ENCODE assay signal across 13 mouse cellular contexts in the genomic region with DNA sequence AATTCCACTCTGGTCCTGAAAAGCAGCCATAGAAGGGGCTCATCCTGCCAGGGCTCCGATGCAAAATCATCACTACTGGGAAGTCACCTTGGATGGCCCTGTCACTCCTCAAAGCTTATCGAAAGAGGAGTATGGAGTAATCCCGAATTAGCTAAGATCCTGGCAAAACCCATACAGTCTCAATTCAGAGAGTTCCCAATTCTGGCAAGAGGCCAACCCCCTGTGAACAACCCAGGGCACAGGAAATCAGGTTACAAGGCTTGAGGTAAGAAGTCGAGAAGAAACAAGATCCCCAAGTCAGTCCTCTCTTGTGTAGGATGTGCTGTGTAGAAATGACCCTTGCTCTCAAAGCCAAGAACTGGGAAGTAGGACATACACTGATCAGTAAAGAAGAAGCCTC. TPM values are rescaled to one million over a fixed set of nuclear protein-coding genes. Genes with fewer than 3 reads are reported as not detected.
DNase-seq lines count a peak whose midpoint lies in the region; ATAC-seq lines count a peak whose summit lies in the region.
"Had no signal": no experiment of that assay in that cellular context is flagged by ENCODE, and none has a peak within 500 bp of the region (broad histone marks: within the 10 kb centered on the region; RNA-seq: fewer than 3 reads in every experiment).

No protein-coding gene starts in this region.

- peak; percentile 11 for ATAC-seq in activated CD4-positive, CD25-positive, alpha-beta regulatory T cell, adult 4 months
- ATAC-seq: forebrain, postnatal 0 days; Patski had no signal

- peak; percentile 72 for DNase-seq in adrenal gland, postnatal 14 days
- DNase-seq in adrenal gland, postnatal 25 days = no peak
- peak; percentile 38 for DNase-seq in kidney, postnatal 14 days
- DNase-seq in kidney, adult 18-20 months = no peak
- peak; percentile 82 for DNase-seq in induced T-regulatory cell, adult 2 months (ENCODE audit: low read depth)
- DNase-seq in Muller cell, postnatal 12 days (ENCODE audit: inconsistent ontology term) = no peak
- no peak for DNase-seq in right cerebral cortex, postnatal 14 days
- DNase-seq: forebrain, postnatal 0 days; layer of hippocampus, adult 9-11 months; lung, adult 2 months; thymus, adult 18-20 months had no signal

RNA-seq across cellular contexts. Expression of gene Cyth1, which starts 5.9 kb away (rescaled TPM):
- total RNA-seq in adrenal gland, postnatal 14 days (2021) = 48.7 and 60.8 TPM in 2 replicates
- total RNA-seq in adrenal gland, postnatal 25 days (2021) = 28.9 and 42.2 TPM in 2 replicates
- 10 to 100 TPM; 50.1 to 73.2 TPM for polyA plus RNA-seq in activated CD4-positive, CD25-positive, alpha-beta regulatory T cell, adult 4 months (2017; shearing (Covaris generic))

RNA-seq across cellular contexts. Expression of gene Usp36, which starts 47.5 kb away (rescaled TPM):
- total RNA-seq in adrenal gland, postnatal 14 days (2021) = 23.0 and 24.2 TPM in 2 replicates
- 23.1 and 25.0 TPM in 2 replicates for total RNA-seq in adrenal gland, postnatal 25 days (2021)
- 10 to 100 TPM; 15.6 to 15.8 TPM for polyA plus RNA-seq in activated CD4-positive, CD25-positive, alpha-beta regulatory T cell, adult 4 months (2017; shearing (Covaris generic))

Comparison
In these comparisons a context has a peak if more than half of its experiments do, and no peak if none do; other contexts are left out.
1. DNase-seq: peak in adrenal gland, postnatal 14 days (single experiment), kidney, postnatal 14 days (single experiment) and induced T-regulatory cell, adult 2 months (single experiment); none in adrenal gland, postnatal 25 days (single experiment), kidney, adult 18-20 months (single experiment), Muller cell, postnatal 12 days (single experiment) and right cerebral cortex, postnatal 14 days (single experiment).